Mouse (Mus musculus) mouse embryonic stem cell (cell line): ENCODE results near the gene Pip5kl1.

ENCODE experiments used
- in situ Hi-C, 2 experiments: fragments of 300-500 bp; cut with MboI; formaldehyde crosslinking; loops; 1 replicate in 1 of 2; 3 replicates in 1 of 2; pipeline ENCODE4 v1.14.3; 2019 to 2020; ENCODE audit warnings: low sequenced_read_pairs in 2 of 2, low pct_unique_long_range_greater_than_20kb in 1 of 2, mixed read lengths in 1 of 2; ENCODE audit not compliant: unreplicated experiment in 1 of 2

Pip5kl1 gene

DNA sequence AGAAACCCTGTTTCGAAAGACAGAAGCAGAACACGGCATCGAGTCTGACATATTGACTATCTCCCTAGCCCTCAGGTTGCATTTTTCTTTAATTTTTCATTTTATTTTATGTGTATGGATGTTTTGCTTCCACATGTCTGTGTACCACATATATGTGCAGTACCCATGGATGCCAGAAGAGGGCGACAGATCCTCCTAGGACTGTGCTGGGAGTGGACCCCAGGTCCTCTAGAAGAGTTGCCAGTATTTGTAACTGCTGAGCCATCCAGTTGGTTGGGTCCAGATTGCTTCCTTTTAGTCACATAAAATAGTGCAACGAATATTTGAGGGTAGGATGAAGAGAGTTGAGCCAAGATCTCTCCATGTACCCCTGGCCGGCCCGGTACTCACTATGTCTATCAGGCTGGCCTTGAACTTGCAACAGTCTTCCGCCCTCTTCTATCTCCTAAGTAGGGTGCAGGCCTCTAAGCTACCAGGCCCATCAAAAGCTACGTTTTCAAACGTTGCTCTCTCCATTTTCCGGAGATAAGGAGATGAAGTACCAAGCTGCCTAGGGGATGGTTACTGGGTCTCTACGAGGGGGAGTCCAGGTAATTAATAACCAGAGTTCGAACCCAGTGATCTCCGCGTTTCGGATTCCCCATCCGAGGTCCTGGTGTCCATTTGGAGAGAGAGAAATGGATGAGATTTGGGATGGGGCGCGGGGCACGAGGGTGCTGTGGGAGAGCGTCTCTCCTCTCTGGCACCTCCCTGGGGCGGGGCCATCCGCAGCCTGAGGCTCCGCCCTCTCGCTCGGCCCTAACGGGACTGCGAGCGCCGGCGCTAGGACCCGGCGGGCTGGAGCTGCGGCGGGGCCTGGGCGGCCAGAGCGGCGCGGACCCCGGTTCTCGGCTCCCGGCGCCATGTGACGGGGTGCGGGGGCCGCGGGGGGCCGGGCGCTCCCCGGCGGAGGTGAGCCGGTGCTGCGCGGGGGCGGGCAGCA, 31.9 kb downstream of the Pip5kl1 start:
- in situ Hi-C loops, result no loop called here

DNA sequence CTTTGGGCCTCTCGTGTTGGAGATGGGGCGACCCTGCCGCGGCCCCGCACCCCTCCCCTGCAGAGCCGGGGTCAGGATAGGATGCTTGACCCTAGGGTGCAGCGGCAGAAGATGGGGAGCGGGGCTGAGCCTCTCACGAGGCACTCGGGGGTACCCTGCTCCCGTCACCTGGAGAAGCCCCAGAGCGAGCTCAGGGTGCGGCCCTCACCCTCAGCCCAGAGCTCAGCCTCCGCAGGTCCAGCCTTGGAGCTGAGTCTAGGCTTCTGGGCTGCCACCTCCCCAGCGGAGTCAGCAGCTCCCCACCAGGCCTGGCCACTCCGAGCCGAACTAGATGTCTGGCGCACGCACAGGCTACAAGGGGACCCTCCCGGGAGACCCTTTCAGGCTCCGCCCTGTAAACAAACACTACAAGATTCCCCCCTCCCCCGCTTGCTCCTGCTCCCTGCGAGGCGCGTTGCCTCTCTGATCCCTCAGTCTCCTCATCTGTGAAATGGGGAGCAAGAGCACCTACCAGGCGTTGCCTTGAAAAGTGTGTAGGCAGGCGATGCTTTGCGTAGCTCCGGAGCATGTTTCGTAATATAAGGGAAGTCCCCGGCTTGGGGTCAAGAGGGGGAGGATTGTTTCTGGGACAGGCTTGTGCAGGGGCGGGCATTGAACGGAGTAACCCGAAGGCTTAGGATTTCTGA, 32.8 kb downstream of the Pip5kl1 start:
- in situ Hi-C loops, result no loop called here

DNA sequence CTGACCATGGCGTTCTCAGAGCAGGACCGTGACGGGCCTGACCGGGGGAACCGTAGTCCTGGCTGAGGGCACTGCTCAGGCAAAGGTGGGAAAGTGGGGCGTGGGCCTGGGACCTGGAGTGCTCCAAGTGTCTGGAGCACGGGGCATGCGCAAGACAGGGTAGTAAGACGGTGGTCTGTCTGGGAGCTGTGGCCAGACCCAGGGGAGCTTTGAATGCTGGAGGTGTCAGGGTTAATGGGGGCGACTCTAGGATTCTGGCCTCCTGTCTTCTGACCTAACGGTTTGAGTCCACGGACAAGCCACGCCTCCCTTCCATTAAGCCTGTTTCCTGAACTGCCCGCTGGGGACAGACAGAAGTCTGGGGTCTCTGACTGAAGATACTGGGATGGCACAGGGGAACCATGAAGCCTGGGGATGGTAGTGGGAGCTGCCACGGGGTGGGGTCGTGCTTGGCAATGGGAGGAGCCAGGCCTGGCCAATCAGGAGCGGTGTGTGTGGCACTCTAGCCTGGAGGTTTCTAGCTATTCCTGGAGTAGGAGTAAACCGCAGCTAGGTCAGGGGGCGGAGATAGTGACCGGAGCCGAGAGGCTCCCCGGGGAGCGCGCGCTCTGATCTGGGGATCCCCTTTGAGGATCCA, 33.7 kb downstream of the Pip5kl1 start:
- in situ Hi-C loops, result no loop called here

DNA sequence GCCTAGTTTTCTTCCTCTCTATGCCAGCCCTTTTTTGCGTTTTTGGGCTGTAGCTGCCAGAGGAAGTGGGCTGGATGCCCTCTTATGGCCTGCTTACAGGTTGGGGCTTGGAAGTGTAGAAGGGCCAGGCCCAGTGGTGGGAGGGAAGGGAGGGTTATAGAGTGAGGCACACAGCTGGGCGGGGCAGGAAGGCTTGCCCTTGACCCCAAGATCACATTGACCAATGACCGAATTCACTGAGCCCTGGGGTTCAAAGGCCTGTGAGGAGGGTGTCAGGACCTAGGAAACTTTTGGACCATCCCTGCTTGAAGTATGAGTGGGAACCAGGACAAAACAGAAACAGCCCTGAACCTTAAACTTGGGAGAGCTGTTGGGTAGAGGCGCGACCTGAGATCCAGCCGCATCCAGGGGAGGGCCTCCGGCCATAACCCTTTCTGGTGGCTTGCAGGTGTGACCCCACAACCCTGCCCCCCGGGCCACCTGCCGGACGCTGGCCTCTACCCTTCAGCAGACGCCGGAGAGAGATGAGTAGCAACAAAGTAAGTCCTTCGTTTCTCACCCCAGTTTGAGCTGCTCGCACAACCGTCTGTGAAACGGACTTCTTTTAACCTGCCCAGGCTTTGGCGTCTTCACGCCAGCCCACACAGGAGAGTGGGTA, 34.3 kb downstream of the Pip5kl1 start:
- in situ Hi-C loops, result no loop called here

DNA sequence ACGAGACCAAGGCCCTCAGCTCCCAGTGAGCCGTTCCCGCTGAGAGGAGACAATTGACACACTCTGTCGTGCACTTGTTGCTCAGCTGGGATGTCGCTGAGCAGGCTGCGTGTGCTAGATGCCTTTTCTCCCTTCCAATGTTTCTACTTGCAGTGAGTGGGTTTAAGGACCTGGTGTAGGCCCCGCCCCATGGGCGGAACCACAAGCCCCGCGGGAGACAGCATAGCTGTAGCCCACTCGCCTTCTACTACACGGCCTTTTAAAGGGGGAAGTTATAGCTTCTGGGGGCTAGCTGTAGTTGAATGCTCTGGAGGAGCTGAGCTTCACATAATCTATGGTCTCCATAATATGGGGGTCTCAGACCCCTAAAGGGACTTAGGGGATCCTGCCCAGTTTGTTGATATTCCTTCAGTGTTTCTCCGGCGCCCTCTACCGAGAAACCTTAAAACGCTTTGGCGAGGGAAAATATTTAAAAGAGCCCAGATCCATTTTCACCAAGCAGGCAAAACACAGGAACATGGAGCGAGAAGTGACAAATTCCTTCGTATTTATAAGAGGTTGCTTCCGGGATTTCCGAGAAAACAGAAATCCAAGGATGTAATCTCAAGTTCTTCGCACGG, 36.1 kb downstream of the Pip5kl1 start:
- in situ Hi-C loops, result no loop called here

DNA sequence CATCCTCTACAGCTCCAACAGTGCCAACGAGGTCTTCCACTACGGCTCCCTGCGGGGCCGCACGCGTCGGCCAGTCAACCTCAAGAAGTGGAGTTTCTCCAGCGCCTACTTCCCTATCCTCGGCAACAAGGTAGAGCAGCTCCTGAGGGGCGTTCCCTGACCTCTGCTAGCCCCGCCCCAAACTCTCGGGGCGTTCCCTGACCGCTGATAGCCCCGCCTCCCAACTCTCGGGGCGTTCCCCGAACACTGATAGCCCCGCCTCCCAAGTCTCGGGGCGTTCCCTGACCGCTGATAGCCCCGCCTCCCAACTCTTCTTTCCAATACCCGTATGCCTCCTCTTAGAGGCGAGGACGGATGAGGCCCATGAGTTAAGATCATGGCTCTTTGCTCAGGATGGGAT, 37.7 kb downstream of the Pip5kl1 start:
- in situ Hi-C loops, result no loop called here

DNA sequence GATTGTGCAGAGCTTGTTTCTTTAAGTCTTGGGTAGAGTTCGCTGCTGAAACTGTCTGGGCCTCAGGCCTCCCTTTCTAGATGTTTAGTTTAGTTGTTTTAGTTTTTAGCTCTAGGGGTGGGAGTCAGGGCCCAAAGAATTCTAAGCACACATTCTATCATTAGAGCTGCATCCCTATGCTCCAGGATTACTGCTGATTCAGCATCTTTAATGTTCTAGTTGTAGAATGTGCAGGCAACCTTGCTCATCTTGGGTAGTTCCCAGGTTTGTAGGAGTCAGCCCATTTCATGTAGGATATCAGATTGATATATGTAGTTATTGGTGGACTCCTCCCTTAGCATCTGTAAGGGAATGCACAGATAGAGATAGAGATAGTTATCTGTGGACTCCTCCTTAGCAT, 42.5 kb downstream of the Pip5kl1 start:
- in situ Hi-C loops, result no loop called here

DNA sequence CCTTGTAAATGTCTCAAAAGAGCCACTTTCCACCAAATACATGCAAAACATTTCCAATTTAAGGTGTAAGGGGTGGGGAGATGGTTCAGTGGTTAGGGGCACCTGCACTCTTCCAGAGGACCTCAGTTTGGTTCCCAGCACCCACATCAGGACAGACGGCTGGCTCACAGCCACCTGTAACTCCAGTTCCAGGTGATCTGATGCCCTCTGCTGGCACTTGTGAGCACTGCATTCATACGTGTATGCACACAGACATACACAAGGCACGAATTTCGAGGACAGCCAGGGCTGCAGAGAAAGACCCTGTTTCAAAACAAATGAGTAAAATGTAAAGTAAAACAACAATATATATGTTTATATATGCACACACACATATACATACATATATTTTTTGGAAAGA, 43.0 kb downstream of the Pip5kl1 start:
- in situ Hi-C loops, result no loop called here

DNA sequence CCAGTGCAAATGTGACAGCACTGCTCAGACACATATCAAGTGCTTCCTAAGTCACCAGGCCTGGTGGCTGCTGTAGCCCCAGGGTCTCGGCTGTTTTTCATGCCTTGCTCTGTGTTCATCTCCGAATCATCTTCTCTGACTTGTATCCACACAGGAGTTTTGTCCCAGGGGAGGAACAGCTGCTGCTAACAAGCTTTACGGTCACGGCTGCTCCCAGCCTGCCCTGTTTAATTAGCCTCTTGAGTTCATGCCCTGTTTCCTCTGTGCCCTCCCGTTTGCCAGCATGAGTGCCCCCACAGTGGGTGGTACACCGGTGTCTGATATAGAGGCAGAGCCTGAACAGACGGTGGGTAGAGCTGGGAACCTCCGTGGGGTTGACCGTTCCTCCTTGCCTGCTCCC, 43.5 kb downstream of the Pip5kl1 start:
- in situ Hi-C loops, result no loop called here

DNA sequence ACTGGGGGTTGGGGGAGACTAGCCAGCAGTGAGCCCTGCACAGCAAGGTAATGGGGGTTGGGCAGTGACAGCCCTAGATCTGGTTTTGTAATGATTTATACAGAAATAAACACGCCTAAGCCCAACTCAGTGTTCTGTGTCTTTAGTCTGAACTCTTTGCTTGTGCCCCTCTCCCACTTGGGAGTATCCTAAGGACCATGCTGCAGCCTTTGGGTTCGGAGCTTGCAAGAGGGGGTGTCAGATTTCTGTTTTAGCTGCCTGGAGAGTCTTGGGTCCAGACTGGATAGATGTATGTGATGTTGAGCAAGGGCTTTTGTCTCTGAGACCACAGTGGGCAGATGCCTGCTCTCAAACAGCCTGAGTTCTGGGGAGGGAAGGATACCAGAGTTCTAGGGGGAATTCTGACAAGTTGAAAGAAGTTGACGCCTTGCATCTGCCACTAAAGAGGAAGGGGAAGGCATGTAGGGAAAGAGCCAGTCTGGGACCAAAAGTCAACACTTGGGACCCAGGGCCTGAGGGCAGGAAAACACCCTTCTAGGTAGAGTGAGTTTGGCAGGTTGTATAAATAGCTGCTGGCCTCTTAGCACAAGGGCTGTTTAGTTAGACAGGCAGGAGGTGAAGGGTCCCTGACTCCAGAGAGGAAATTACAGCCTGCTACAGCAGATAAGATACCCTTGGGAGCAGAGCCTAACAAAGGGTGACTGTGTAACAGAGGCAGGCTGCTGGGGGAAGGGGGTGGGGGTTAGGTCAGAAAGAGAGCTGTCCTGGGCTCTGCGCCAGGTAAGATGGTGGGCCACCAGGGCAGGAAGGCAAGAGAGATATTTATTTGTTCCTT, 46.3 kb downstream of the Pip5kl1 start:
- in situ Hi-C loops, result no loop called here

DNA sequence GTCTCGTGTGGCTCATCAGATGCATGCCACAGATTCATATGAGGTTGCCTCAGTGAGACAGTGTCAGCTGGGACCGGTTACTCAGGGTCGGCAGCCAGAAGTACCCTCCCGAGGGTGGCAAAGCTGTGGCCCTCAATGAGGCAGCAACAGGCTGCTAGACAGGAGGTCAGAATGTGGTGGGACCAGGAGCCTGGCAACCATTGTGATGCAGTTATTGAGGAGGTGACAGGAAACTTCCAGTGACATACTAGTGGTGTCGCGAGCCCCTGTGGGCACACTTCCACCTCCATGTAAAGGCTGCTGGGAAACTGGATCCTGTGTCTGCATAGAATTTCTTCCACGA, 46.9 kb downstream of the Pip5kl1 start, which contains the start of gene Ak1:
Gene Ak1, plus strand, starts transcription at position 242 of the 343 bp plus-strand sequence.
- in situ Hi-C loops, result no loop called here

DNA sequence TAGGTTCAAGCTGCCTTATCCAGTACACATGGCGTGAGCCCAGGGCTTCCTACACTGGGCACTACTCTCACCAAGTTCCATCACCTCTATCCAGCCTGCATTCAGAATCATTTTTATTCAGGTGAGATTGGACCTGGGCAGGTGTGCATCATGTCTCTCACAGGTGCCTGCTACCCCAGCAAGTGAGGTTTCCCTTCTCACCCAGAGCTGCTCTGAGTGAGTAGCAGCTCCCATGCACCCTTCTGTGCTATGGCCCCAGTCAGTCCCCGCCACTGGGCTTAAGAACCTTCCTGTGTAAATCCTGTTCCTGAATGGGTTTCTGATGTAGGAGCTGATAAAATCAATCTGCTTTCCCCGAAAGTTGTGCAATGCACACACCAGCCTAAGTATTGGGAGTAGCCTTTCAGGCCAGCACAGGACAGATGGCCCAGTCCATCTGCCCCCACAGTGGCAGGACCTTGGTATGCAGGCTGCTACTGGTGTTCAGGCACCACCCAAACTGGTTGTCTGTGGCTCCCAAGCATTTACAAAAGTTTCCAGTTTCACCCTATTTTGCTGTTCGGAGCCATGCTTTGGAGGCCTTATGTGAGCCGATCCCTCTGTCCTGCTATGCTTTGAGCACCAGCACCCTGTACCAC, 49.6 kb downstream of the Pip5kl1 start:
- in situ Hi-C loops, result no loop called here

DNA sequence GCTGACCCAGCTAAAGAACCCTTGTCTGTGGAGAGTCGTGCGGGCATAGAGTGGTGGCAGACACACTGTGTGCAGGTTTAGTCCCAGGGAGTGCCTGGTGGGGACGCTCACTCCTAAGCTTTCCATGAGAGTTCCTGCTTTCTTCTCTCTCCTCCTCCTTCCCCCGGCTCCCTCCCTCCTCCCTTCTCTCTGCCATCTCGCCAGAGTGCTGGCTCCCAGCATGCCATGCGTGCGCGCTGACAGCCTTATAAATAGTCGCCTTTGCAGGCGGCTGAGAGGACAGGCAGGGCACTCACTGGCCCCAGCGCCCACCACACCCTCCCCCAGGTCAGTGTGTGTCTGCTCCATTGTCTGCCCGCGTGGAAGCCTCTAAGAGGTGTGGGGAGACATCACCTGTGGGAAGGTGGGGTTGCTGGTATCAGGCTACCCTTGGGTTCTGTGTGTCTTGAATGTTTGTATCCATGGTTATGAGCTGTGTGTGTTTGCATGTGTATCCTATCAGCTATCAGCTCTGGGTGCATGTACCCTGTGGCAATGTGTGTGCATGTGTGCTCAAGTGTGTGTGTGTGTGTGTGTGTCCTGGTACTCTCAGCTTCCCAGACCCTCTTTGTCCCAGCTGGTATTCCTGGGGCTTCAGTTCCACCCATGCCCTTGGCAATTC, 50.7 kb downstream of the Pip5kl1 start:
- in situ Hi-C loops, result no loop called here

DNA sequence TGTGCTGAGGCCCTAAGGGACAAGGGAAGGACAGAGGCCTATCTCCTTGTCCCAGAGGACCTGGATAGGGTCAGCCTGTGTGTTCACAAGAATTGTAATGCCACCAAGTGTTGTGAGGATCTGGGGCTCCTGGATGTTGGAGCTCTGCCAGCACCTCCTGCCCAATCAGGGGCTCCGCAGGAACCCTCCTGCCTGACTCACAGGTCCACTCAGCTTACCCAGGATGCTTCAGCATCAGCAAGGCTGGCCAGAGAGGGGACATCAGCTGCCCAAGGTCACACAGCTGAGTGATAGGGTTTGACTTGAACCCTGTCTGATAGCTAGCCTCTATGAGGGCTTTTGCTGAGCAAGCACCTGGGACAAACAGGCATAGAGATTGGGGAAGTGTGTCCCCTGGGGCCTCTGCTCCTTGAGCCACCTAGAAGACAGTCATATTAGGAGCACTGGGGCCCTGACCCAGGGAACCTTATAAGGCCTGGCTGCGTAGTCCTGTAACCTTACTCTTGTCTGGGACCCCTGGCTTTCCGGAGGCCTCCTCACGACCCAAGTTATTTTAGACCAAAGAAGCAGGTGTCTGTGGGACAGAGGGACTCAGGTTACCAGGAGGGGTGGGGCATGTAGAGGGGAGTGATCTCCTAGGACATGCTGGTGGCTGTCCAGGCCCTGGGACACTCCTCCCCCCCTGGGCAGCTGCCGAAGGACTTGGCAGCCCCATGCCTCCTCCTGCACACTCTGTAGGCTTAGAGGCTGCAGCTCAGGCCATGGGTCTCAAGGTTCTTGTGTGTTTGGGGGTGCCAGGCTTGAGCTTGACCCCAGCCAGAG, 51.5 kb downstream of the Pip5kl1 start:
- in situ Hi-C loops, result no loop called here

DNA sequence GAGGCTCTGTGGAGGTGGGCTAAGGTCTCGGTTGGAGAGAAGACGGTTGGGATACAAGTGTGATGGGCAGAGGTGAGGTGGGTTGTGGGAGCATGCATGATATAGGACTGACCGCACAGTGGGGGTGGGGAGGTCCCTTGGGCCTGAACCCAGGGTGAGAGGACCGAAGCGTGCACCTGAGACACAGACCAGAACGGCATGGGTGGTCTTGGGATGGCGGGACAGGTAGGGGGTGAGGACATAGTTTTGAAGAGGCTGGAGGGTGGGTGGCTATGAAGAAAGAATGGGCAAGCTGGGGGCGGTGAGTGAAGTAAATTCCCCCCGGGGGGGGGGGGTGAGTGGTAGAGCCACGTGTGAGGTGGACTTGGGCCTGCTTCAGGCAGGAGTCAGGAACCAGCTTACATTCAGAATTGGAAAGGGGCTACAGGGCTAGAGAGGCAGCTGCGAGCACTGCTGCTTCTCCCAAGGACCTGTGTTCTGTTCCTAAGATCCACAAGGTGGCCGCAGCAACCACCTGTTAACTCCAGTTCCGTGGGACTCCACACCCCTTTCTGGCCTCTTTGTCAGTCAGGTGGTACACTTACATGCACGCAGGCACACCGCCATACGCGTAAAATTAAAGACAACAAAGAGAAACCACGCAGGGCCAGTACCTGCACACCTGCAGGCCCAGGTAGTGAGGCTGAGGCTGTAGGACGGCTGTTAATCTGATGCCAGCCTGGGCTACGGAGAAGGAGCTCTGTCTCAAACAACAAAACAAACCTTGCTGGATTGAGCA, 52.9 kb downstream of the Pip5kl1 start:
- in situ Hi-C loops, result no loop called here
